Mouse (Mus musculus): ENCODE data around the gene Wasf2.

Wasf2 gene

GRCm38 (mm10) chr4:133240490-133240921 is 110.2 kb downstream of the Wasf2 start, which contains the start of gene Map3k6:
TSS of gene Map3k6 (plus strand) at chr4:133240818.
- no peak for DNase-seq (ENCODE audit: low spot score)

DNA sequence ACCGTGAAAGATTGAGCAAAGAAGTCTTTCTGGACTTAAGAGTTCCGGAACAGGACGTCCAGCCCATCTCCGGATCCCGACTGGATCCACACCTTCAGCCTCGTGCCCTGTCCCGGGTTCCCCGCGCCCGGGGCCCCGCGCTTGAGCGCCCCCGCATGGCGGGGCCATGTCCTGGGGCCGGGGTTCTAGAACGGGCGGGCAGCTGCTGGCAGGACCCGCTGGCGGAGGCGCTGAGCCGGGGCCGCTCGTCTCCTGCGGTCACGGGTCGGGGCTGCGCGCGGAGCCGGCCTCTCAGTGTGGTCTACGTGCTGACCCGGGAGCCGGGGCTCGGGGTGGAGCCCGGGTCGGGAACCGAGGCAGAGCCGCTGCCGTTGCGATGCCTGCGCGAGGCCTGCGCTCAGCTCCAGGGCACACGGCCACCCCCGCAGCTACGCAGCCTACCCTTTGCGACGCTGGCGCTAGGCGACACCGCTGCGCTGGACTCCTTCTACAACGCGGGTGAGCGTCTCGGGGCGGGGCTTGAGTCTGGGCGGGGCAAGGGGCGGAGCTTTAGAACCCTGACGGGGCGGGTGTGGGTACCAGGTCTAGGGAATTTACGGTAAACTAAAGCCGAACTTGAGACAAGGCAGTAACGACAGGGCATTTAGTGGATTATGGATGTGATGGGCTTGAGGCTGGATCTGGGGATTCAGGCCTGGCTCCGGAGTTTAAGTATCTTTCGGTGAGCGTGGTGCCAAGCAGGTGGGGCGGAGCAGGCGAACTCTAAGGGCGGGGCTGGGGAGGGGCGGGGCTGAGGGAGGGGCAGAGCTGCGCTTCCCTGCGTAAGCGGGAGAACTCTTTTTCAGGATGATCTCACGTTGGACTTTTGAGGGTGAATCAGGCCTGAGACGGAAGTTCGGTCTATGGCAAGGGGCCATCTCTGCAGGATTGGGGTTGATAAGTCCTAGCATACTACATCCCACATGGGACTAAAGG is 110.9 kb downstream of the Wasf2 start:
- peak; percentile 76 for DNase-seq (ENCODE audit: low spot score)

GRCm38 (mm10) chr4:133241910-133242309 is 111.6 kb downstream of the Wasf2 start:
- DNase-seq (ENCODE audit: low spot score): no peak

GRCm38 (mm10) chr4:133242710-133243109 is 112.4 kb downstream of the Wasf2 start:
- DNase-seq (ENCODE audit: low spot score): no peak

DNA sequence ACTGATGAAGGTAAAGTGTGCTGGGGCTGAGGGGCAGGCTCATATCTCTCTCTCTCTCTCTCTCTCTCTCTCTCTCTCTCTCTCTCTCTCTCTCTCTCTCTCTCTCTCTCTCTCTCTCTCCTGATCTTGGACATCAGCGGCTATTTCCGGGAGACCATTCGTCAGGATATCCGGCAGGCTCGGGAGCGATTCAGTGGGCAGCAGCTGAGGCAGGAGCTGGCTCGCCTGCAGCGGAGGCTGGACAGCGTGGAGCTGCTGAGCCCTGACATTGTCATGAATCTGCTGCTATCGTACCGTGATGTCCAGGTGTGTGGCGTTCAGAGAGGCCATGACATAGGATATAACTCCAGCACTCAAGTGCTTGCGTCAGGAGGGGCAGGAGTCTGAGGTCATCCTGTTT is 113.2 kb downstream of the Wasf2 start:
- no peak for DNase-seq (ENCODE audit: low spot score)

DNA sequence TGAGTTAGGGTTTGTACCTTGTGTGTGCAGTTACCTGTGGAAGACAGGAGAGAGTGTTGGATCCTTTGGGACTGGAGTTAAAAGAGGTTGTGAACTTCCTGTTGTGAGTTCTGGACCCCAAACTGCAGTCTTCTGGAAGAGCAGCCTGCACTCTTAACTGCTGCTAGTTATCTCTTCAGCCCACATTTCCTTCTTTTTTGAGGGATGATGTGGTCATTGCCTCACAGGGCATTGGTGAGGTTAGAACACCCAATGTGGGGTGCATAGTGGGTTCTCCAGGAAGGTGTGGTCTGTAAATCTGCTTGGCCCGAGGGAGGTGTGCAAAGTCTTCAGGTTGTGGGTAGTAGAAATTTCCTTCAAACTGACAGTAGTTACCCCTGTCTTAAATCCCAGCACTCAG is 114.0 kb downstream of the Wasf2 start:
- no peak for DNase-seq (ENCODE audit: low spot score)

DNA sequence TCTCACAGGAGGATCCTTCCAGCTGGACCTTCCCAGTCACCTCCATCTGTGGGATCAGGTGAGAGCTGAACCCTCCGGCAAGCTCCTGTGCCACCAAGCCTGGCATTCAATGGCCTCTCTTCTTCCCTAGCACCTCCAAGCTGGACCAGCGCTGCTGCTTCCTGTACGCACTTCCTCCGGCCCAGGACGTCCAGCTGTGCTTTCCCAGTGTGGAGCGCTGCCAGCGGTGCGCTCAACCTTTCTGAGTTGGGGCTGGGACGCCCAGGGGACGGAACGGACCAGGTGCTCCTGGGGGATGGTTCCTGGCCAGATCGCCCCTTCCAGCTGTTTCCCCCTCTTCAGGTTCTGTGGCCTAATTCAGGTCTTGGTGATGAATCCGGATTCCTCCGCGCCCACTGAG is 116.8 kb downstream of the Wasf2 start:
- DNase-seq (ENCODE audit: low spot score): no peak

DNA sequence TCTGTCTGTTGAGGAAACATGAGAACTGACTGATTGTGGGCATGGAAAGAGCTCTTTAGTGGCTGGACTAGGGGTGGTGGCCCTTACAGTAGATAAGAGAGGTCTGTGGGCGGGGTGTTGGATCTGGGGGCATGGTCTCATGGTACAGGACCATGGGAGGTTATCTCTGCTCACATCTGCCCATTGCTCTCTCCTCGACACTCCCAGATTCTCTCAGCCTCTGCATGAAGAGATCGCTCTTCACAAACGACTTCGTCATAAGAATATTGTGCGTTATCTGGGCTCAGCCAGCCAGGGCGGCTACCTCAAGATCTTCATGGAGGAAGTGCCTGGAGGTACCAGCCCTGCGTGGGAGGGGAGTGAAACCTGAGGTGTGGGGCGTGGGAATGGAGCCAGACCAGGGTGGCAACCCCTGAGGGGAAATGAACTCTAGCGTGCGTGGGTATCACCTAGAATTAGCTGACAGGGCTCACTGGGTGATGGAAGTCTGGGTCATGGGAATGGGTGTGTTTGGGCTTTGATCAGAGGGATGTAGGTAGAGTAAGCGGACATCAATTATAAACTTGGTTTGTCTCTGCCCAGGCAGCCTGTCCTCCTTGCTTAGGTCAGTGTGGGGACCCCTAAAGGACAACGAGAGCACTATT is 117.6 kb downstream of the Wasf2 start:
- DNase-seq (ENCODE audit: low spot score): no peak

Measured in left cerebral cortex, adult 11 months (tissue).